Mouse (Mus musculus) ES-Bruce4 (cell line): ENCODE measurements around the gene Smim27. TPM values are rescaled to one million over a fixed set of nuclear protein-coding genes. Genes with fewer than 3 reads are reported as not detected.

Source experiments
- H3K27ac ChIP-seq: 2 replicates; pipeline ENCODE4 v1.5.1; 2012; ENCODE audit warnings: low read length, inconsistent platforms; ENCODE audit not compliant: insufficient read depth
- H3K27me3 ChIP-seq: 2 replicates; pipeline ENCODE4 v1.6.1; 2012; ENCODE audit warnings: mild to moderate bottlenecking, low read length, inconsistent platforms; ENCODE audit not compliant: control insufficient read depth, poor library complexity, insufficient read depth, severe bottlenecking
- H3K36me3 ChIP-seq: 2 replicates; pipeline ENCODE4 v1.6.1; 2012; ENCODE audit warnings: inconsistent platforms, mild to moderate bottlenecking, low read length, moderate library complexity; ENCODE audit not compliant: control insufficient read depth, poor library complexity, insufficient read depth, severe bottlenecking
- H3K4me1 ChIP-seq: one replicate; pipeline ENCODE4 v1.8.1; 2011; ENCODE audit warnings: low read length; ENCODE audit not compliant: control insufficient read depth, insufficient read depth
- H3K4me3 ChIP-seq: 2 replicates; pipeline ENCODE4 v1.5.1; 2011; ENCODE audit warnings: low read depth, mild to moderate bottlenecking, low read length
- H3K9ac ChIP-seq: 2 replicates; pipeline ENCODE4 v1.6.1; 2012; ENCODE audit warnings: low read depth, mild to moderate bottlenecking, inconsistent platforms; ENCODE audit not compliant: poor library complexity, severe bottlenecking
- H3K9me3 ChIP-seq: replicated peaks from 2 replicates; pipeline ENCODE4 v1.6.1; 2012; ENCODE audit warnings: mild to moderate bottlenecking, low read length, inconsistent platforms; ENCODE audit not compliant: control insufficient read depth, poor library complexity, insufficient read depth, severe bottlenecking
- CTCF ChIP-seq: IDR thresholded peaks from one replicate; pipeline ENCODE4 v1.8.1; 2011; ENCODE audit warnings: low read depth, low read length
- EP300 ChIP-seq: IDR thresholded peaks from 2 replicates; pipeline ENCODE4 v1.6.1; 2011; ENCODE audit warnings: low read depth, low read length; ENCODE audit not compliant: insufficient read depth
- POLR2A ChIP-seq: IDR thresholded peaks from one replicate; pipeline ENCODE4 v1.8.1; 2011; ENCODE audit warnings: low read length; ENCODE audit not compliant: insufficient read depth
- polyA plus RNA-seq: library from polyadenylated mRNA; stranded (reverse); fragments of >200 nt; gene quantifications from 2 replicates; pipeline ENCODE4 v1.2.4, GENCODE M21; 2011; ENCODE audit warnings: low read depth; ENCODE audit not compliant: missing spikeins, insufficient read depth, insufficient read length

Gene Smim27
- polyA plus RNA-seq, 1 experiment: 4.4 TPM

GRCm38 (mm10) chr4:40268204-40268813 lies 1.1 kb upstream of the Smim27 start:
- Histone ChIP-seq H3K4me1 (no peaks in the 10 kb centered on the region), H3K27me3 (no peaks in the 10 kb centered on the region), H3K27ac (peak overlapping the region; percentile 86), H3K4me3 (peak overlapping the region; percentile 96), H3K9ac (peak overlapping the region; percentile 98), H3K9me3 (no peaks in the 10 kb centered on the region), H3K36me3 (peaks cover 25% of the 10 kb centered on the region)
- no peak for TF ChIP-seq CTCF
- peak; percentile 22 for TF ChIP-seq POLR2A

- Histone ChIP-seq H3K36me3 (peaks cover 21% of the 10 kb centered on the region), H3K4me3 (peak overlapping the region; percentile 96), H3K4me1 (no peaks in the 10 kb centered on the region), H3K9ac (peak overlapping the region; percentile 98), H3K27me3 (no peaks in the 10 kb centered on the region), H3K27ac (peak overlapping the region; percentile 86), H3K9me3 (no peaks in the 10 kb centered on the region)
- TF ChIP-seq POLR2A: no peak
- TF ChIP-seq CTCF: no peak
- no peak for TF ChIP-seq EP300
Measured at GRCm38 (mm10) chr4:40268835-40269234, 544 bp upstream of the Smim27 start.

GRCm38 (mm10) chr4:40278880-40279275 lies 9.5 kb downstream of the Smim27 start:
- Histone ChIP-seq H3K9me3 (no peaks in the 10 kb centered on the region), H3K4me1 (no peaks in the 10 kb centered on the region), H3K36me3 (0 out of 2 replicates have a peak, but pooled peaks cover 2% of the 10 kb centered on the region), H3K4me3 (peak overlapping the region; percentile 95), H3K9ac (peak overlapping the region; percentile 86), H3K27ac (no peak overlapping the region), H3K27me3 (no peaks in the 10 kb centered on the region)
- no peak for TF ChIP-seq EP300
- TF ChIP-seq POLR2A: no peak
- no peak for TF ChIP-seq CTCF

- no peaks in the 10 kb centered on the region for H3K27me3 ChIP-seq
- H3K9ac ChIP-seq: peak within 1 kb of the TSS; percentile 86
- peak within 1 kb of the TSS; percentile 97 for H3K27ac ChIP-seq
- H3K36me3 ChIP-seq: 0 out of 2 replicates have a peak, but pooled peaks cover 2% of the 10 kb centered on the region
- H3K4me3 ChIP-seq: peak within 1 kb of the TSS; percentile 95
- H3K4me1 ChIP-seq: no peaks in the 10 kb centered on the region
- TF ChIP-seq POLR2A (peak; percentile 75), CTCF (no peak), EP300 (no peak)
- H3K9me3 ChIP-seq: no peaks in the 10 kb centered on the region
Measured at GRCm38 (mm10) chr4:40279276-40279900, 10.0 kb downstream of the Smim27 start, which contains the start of gene Ndufb6. Gene Ndufb6 (minus strand): TSS chr4:40279421.

- TF ChIP-seq POLR2A (no peak), CTCF (no peak), EP300 (no peak)
- no peaks in the 10 kb centered on the region for H3K4me1 ChIP-seq
- H3K9me3 ChIP-seq: peaks cover 9% of the 10 kb centered on the region; the same call in 1 of the 2 replicates
- peak overlapping the region; percentile 72; the same call in 1 of the 2 replicates for H3K27ac ChIP-seq
- no peak overlapping the region for H3K9ac ChIP-seq
- no peaks in the 10 kb centered on the region for H3K27me3 ChIP-seq
- H3K4me3 ChIP-seq: no peak overlapping the region
- no peaks in the 10 kb centered on the region for H3K36me3 ChIP-seq
Measured at GRCm38 (mm10) chr4:40285582-40285981, 16.2 kb downstream of the Smim27 start.

GRCm38 (mm10) chr4:40287415-40287814 lies 18.0 kb downstream of the Smim27 start:
- H3K4me3 ChIP-seq: no peak overlapping the region
- no peaks in the 10 kb centered on the region for H3K27me3 ChIP-seq
- peaks cover 11% of the 10 kb centered on the region; the same call in 1 of the 2 replicates for H3K9me3 ChIP-seq
- H3K9ac ChIP-seq: no peak overlapping the region
- TF ChIP-seq CTCF (no peak), EP300 (no peak), POLR2A (no peak)
- H3K4me1 ChIP-seq: no peaks in the 10 kb centered on the region
- no peak overlapping the region for H3K27ac ChIP-seq
- H3K36me3 ChIP-seq: no peaks in the 10 kb centered on the region
